Mouse (Mus musculus) c-Kit-negative CD71-positive TER-119-positive erythroid progenitor cells, embryonic 14.5 days (primary cell): Measurements from ENCODE around the gene Rbbp5.
A peak's percentile ranks its signal among the peaks of the same experiment; 100 is the strongest.

Source experiments
- DNase-seq: peaks from one replicate; pipeline ENCODE4 v3.0.0-alpha.2; 2013; ENCODE audit warnings: low read depth, low spot score

Rbbp5 gene

GRCm38 (mm10) chr1:132505155-132505554 lies 28.0 kb downstream of the Rbbp5 start:
- DNase-seq = no peak

- no peak for DNase-seq
Measured at GRCm38 (mm10) chr1:132506058-132506457, 28.9 kb downstream of the Rbbp5 start, which contains the start of gene Tmem81. Tmem81 (plus strand) TSS chr1:132506230.

- DNase-seq = no peak
Measured at GRCm38 (mm10) chr1:132506656-132507055, 29.5 kb downstream of the Rbbp5 start.

GRCm38 (mm10) chr1:132509771-132510170 lies 32.6 kb downstream of the Rbbp5 start:
- no peak for DNase-seq

GRCm38 (mm10) chr1:132511521-132511920 lies 34.4 kb downstream of the Rbbp5 start:
- no peak for DNase-seq

GRCm38 (mm10) chr1:132512106-132512505 lies 34.9 kb downstream of the Rbbp5 start:
- no peak for DNase-seq

GRCm38 (mm10) chr1:132515339-132515738 lies 38.2 kb downstream of the Rbbp5 start:
- no peak for DNase-seq

- no peak for DNase-seq
Measured at GRCm38 (mm10) chr1:132516776-132517175, 39.6 kb downstream of the Rbbp5 start.

GRCm38 (mm10) chr1:132518621-132519020 lies 41.5 kb downstream of the Rbbp5 start:
- DNase-seq = no peak

- DNase-seq = no peak
Measured at GRCm38 (mm10) chr1:132519734-132520133, 42.6 kb downstream of the Rbbp5 start.

GRCm38 (mm10) chr1:132520764-132521163 lies 43.6 kb downstream of the Rbbp5 start:
- DNase-seq = no peak

- DNase-seq = no peak
Measured at GRCm38 (mm10) chr1:132523048-132523447, 45.9 kb downstream of the Rbbp5 start.

GRCm38 (mm10) chr1:132523920-132524319 lies 46.8 kb downstream of the Rbbp5 start:
- DNase-seq = peak; percentile 33

- peak; percentile 32 for DNase-seq
Measured at GRCm38 (mm10) chr1:132525832-132526231, 48.7 kb downstream of the Rbbp5 start.

GRCm38 (mm10) chr1:132528071-132528470 lies 50.9 kb downstream of the Rbbp5 start:
- DNase-seq = no peak

- no peak for DNase-seq
Measured at GRCm38 (mm10) chr1:132528647-132529334, 51.6 kb downstream of the Rbbp5 start.

GRCm38 (mm10) chr1:132530631-132531191 lies 53.5 kb downstream of the Rbbp5 start:
- no peak for DNase-seq

- DNase-seq = no peak
Measured at GRCm38 (mm10) chr1:132532521-132532920, 55.4 kb downstream of the Rbbp5 start.

GRCm38 (mm10) chr1:132533840-132534239 lies 56.7 kb downstream of the Rbbp5 start:
- DNase-seq = no peak

- DNase-seq = no peak
Measured at GRCm38 (mm10) chr1:132535541-132535940, 58.4 kb downstream of the Rbbp5 start.

- DNase-seq = no peak
Measured at GRCm38 (mm10) chr1:132536416-132536815, 59.3 kb downstream of the Rbbp5 start.

- DNase-seq = no peak
Measured at GRCm38 (mm10) chr1:132537736-132538135, 60.6 kb downstream of the Rbbp5 start.

GRCm38 (mm10) chr1:132540701-132541100 lies 63.5 kb downstream of the Rbbp5 start:
- no peak for DNase-seq
